ENCODE assay signal across 7 mouse cellular contexts in the genomic region with DNA sequence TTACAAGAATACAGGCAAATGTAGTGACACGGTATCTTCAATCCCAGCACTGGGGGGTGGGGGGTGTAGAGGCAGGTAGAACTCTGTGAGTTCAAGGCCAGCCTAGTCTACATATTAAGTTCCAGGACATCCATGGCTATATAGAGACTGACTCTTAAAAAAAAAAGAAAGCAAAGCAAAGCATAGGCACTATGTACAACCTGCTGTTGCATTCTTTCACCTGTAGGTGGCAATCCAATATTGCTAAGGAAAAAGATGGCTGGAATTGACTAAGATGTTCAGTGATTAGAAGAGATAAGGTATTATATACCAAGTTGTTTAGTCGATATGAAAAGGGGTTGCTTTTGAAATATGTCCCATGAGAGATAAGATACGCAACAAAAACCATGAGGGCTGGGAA. TPM values are rescaled to one million over a fixed set of nuclear protein-coding genes. Genes with fewer than 3 reads are reported as not detected.
A peak's percentile ranks its signal among the peaks of the same experiment; 100 is the strongest.
DNase-seq lines count a peak whose midpoint lies in the region; ATAC-seq lines count a peak whose summit lies in the region.

No protein-coding gene starts in this region.

- peak; percentile 70 for DNase-seq in layer of hippocampus, adult 11-12 months (ENCODE audit: low spot score)
- DNase-seq in layer of hippocampus, adult 8-10 months (ENCODE audit: low spot score in 2 of 2): no peak
- DNase-seq in R1 (ENCODE audit: low read depth, low spot score): peak; percentile 67
- DNase-seq in embryo, embryonic 9.5 days (ENCODE audit: extremely low spot score): peak; percentile 28
- peak; percentile 13 to 40 for DNase-seq in kidney, postnatal 4 days

- ATAC-seq in CD4-positive, CD25-positive, alpha-beta regulatory T cell, adult 4 months: peak; percentile 93
- ATAC-seq in neutrophil, adult 5-6 weeks (ENCODE audit: extremely low read depth, insufficient number of reproducible peaks, low FRiP score, poor library complexity, severe bottlenecking): peak; percentile 85

RNA-seq across cellular contexts. Expression of a gene that starts 31.5 kb away (rescaled TPM):
- total RNA-seq in layer of hippocampus, adult 8-10 months (2022): 10 to 100 TPM; 63.5 to 84.2 (median 66.8) TPM
- 10 to 100 TPM in 1 of 2 experiments, 1 to 10 TPM in 1; 8.8 to 13.1 TPM for polyA plus RNA-seq in CD4-positive, CD25-positive, alpha-beta regulatory T cell, adult 4 months (2017; shearing (Covaris generic))
- total RNA-seq in neutrophil, adult 5-6 weeks (2017): 63.0 and 64.1 TPM in 2 replicates

Comparison
In these comparisons a context has a peak if more than half of its experiments do, and no peak if none do; other contexts are left out.
1. DNase-seq: peak in layer of hippocampus, adult 11-12 months (single experiment), R1 (single experiment), embryo, embryonic 9.5 days (single experiment) and kidney, postnatal 4 days (2 of 2); none in layer of hippocampus, adult 8-10 months (0 of 2).